Mouse (Mus musculus) ES-Bruce4 (cell line): ENCODE results near the gene Ccdc24.

Experiments used
- CTCF ChIP-seq: IDR thresholded peaks from one replicate; pipeline ENCODE4 v1.8.1; 2011; ENCODE audit warnings: low read depth, low read length
- POLR2A ChIP-seq: IDR thresholded peaks from one replicate; pipeline ENCODE4 v1.8.1; 2011; ENCODE audit warnings: low read length; ENCODE audit not compliant: insufficient read depth

DNA sequence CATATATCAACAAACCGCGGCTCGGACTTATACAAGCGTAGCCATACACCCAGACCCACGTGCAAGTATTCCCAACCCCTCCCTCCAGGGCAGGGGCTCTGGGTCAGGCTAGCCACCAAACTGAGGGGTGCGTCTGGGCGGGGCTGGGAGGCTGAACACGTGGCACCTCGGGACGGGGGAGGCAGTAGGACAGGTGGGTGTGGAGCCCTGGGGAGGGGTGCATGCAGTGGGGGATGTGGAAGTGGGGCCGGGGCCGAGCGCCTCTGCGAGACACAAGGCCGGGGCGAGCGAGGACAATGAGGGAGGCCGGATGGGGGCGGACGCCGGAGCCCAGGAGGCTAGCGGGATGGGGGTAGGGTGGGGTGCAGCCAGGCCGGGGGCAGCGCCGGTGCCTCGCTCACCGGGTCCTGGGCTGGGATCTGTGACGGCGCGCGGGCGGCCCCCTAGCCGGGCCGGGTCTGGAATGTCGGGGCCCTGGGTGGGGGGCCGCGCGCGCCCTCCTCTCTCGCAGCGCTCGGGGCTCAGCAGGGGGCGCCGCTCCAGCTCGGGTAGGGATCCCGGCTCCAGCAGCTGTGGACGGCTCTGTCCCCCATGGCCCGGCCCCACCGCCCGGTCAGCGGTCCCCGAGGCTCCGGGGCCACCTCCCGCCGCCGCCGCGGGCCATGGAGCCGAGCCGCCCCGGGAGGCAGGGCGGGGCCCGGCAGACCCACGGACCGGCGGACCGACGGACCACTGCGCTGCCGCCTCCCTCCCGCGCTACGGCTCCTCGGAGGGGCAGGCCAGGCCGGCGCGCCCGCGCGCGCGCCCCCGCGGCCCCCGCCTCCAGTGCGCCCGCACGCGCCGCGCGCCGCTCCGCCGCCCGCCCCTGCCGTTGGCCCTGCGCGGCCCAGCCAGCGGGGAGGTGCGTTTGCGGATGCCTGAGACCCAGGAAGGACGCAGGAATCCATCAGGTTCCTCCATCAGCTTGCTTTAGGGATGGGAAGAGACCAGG is 10.6 kb upstream of the Ccdc24 start, which contains the start of gene B4galt2:
- no peak for TF ChIP-seq POLR2A
- no peak for TF ChIP-seq CTCF
